Mouse (Mus musculus) kidney, embryonic 15.5 days (tissue): ENCODE data around the gene Mroh8. TPM values are rescaled to one million over a fixed set of nuclear protein-coding genes. Genes with fewer than 3 reads are reported as not detected.
A peak's percentile ranks its signal among the peaks of the same experiment; 100 is the strongest.
"Not testable (repeated sequence)": the region's sequence is repeated elsewhere in the genome, so short reads cannot be mapped to it uniquely, and the experiment has no call there.

Experiments used
- ATAC-seq: fragments of 200-750 bp; cut with Nextera tagmentation; replicated peaks from 2 replicates; pipeline ENCODE4 v1.8.0; 2017; ENCODE audit warnings: moderate TSS enrichment; ENCODE audit not compliant: low FRiP score
- H3K27ac ChIP-seq: fragments of 300-500 bp; sonication (generic); 2 replicates; pipeline ENCODE4 v1.5.1; 2015; ENCODE audit warnings: mild to moderate bottlenecking, inconsistent platforms
- H3K27me3 ChIP-seq: fragments of 300-500 bp; sonication (generic); 2 replicates; pipeline ENCODE4 v1.6.1; 2015; ENCODE audit warnings: inconsistent platforms
- H3K36me3 ChIP-seq: fragments of 300-500 bp; sonication (generic); 2 replicates; pipeline ENCODE4 v1.6.1; 2015; ENCODE audit warnings: inconsistent platforms
- H3K4me1 ChIP-seq: fragments of 300-500 bp; sonication (generic); 2 replicates; pipeline ENCODE4 v1.6.1; 2015; ENCODE audit warnings: inconsistent platforms
- H3K4me2 ChIP-seq: fragments of 300-500 bp; sonication (generic); 2 replicates; pipeline ENCODE4 v1.6.1; 2015; ENCODE audit warnings: moderate library complexity, mild to moderate bottlenecking, inconsistent platforms
- H3K4me3 ChIP-seq: fragments of 300-500 bp; sonication (generic); replicated peaks from 2 replicates; pipeline ENCODE4 v1.5.1; 2015; ENCODE audit warnings: mild to moderate bottlenecking, inconsistent platforms
- H3K9ac ChIP-seq: fragments of 300-500 bp; sonication (generic); 2 replicates; pipeline ENCODE4 v1.6.1; 2015; ENCODE audit warnings: mild to moderate bottlenecking, inconsistent platforms
- H3K9me3 ChIP-seq: fragments of 300-500 bp; sonication (generic); replicated peaks from 2 replicates; pipeline ENCODE4 v1.6.1; 2016; ENCODE audit warnings: inconsistent platforms
- WGBS: fragments of 180-500 bp; shearing (Covaris S2); methylation state at CpG from one replicate; pipeline ENCODE4 v1.1.7; 2015; ENCODE audit warnings: mixed read lengths; 5-methylcytosine and 5-hydroxymethylcytosine counted together
- polyA plus RNA-seq: library from polyadenylated mRNA; unstranded; fragments of >200 nt; fragmentation: Nextera tagmentation; extraction: Ambion mirVana; gene quantifications from 2 replicates; pipeline ENCODE4 v1.2.1, GENCODE M21; 2015

The Mroh8 gene
- polyA plus RNA-seq, 1 experiment from 2014 or later = 0.47 TPM

- no peak for ATAC-seq
- Histone ChIP-seq H3K4me3 (no peak overlapping the region), H3K9ac (no peak overlapping the region), H3K27ac (no peak overlapping the region), H3K27me3 (no peaks in the 10 kb centered on the region), H3K4me1 (peaks cover 23% of the 10 kb centered on the region), H3K4me2 (no peak overlapping the region), H3K9me3 (no peaks in the 10 kb centered on the region), H3K36me3 (peaks cover 67% of the 10 kb centered on the region)
- WGBS = 89% methylated on average over 6 of the region's 6 CpGs
Measured at GRCm38 (mm10) chr2:157283321-157283720, 4.0 kb upstream of the Mroh8 start.

GRCm38 (mm10) chr2:157278717-157279415 lies 483 bp downstream of the Mroh8 start, which contains the start of gene Rpn2:
Gene Rpn2 (plus strand): TSS chr2:157279017.
- H3K36me3 ChIP-seq = peaks cover 25% of the 10 kb centered on the region
- peak within 1 kb of the TSS; percentile 66 for H3K4me2 ChIP-seq
- H3K9ac ChIP-seq = peak within 1 kb of the TSS; percentile 91
- no peaks in the 10 kb centered on the region for H3K9me3 ChIP-seq
- peak within 1 kb of the TSS; percentile 76 for H3K4me3 ChIP-seq
- H3K4me1 ChIP-seq = peaks cover 24% of the 10 kb centered on the region
- H3K27me3 ChIP-seq = no peaks in the 10 kb centered on the region
- H3K27ac ChIP-seq = peak within 1 kb of the TSS; percentile 95
- under 1% methylated on average over 64 of the region's 64 CpGs for WGBS
- ATAC-seq = peak; percentile 100

GRCm38 (mm10) chr2:157263832-157264231 lies 15.5 kb downstream of the Mroh8 start:
- ATAC-seq = no peak
- H3K4me2 ChIP-seq = no peak overlapping the region
- WGBS = 61% methylated on average over 6 of the region's 6 CpGs
- no peaks in the 10 kb centered on the region for H3K4me1 ChIP-seq
- no peaks in the 10 kb centered on the region for H3K9me3 ChIP-seq
- no peak overlapping the region for H3K9ac ChIP-seq
- no peaks in the 10 kb centered on the region for H3K36me3 ChIP-seq
- no peak overlapping the region for H3K4me3 ChIP-seq
- no peaks in the 10 kb centered on the region for H3K27me3 ChIP-seq
- H3K27ac ChIP-seq = no peak overlapping the region

DNA sequence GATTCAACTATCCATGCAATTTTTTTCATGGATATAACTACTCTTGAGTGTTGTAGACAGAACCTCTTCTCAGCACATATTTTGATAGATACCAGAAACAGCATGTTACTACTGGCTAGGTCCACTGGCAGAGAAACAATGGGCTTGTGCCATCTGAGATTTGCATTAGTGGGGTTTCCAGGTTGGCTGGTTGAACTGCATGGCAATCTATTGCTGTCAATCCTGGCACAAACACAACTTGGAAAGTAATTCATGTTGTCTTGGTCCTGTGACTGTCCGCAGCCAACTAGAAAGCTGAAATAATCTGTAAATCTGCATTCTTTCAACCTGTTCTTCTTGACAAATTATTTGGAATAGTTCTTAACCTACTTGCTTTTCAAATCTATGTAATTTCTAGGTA lies 16.2 kb downstream of the Mroh8 start:
- H3K4me2 ChIP-seq = no peak overlapping the region
- no peak for ATAC-seq
- no peak overlapping the region for H3K4me3 ChIP-seq
- no peak overlapping the region for H3K9ac ChIP-seq
- no peaks in the 10 kb centered on the region for H3K36me3 ChIP-seq
- no peaks in the 10 kb centered on the region for H3K27me3 ChIP-seq
- WGBS = 93% methylated on average over 1 of the region's 1 CpGs
- no peaks in the 10 kb centered on the region for H3K4me1 ChIP-seq
- H3K9me3 ChIP-seq = no peaks in the 10 kb centered on the region
- no peak overlapping the region for H3K27ac ChIP-seq

DNA sequence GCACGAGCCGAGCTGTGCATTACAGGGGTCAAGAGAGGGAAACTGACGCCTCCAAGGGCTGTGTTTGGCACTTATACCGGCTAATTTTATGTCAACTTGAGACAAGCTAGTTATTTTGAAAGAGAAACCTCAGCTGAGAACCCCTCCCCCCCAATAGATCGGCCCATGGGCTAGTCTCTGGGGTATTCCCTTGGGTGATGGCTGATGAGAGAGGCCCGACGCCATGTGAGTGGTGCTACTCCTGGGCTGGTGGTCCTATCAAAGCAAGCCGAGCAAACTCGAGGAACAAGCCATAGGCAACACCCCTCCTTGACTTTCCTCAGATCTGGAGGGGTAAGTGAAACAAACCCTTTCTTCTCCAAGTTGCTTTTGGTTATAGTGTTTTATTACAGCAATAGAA lies 16.8 kb downstream of the Mroh8 start:
- Histone ChIP-seq H3K9me3 (no peaks in the 10 kb centered on the region), H3K36me3 (no peaks in the 10 kb centered on the region), H3K4me2 (no peak overlapping the region), H3K9ac (no peak overlapping the region), H3K27ac (no peak overlapping the region), H3K4me3 (no peak overlapping the region), H3K27me3 (no peaks in the 10 kb centered on the region), H3K4me1 (no peaks in the 10 kb centered on the region)
- 41% methylated on average over 9 of the region's 9 CpGs for WGBS
- no peak for ATAC-seq

DNA sequence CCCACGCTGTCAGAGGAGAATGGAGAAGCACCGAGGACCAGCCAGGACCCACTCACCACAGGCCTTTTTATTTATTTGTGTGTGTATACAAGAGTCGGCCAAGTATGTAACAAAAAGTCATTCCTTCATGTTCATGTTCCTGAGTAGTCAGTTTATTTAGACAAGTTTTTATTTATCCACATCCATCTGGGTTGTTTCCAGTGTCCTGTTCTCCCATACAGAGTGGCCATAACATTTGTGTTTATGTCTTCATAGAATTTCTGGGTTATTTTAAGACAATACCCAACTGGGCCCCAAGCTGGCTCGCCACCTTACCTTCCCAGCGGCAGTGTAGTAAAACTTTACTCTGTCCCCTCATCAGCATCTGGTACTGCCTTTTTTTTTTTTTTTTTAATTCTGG lies 17.4 kb downstream of the Mroh8 start:
- Histone ChIP-seq H3K36me3 (no peaks in the 10 kb centered on the region), H3K27me3 (no peaks in the 10 kb centered on the region), H3K27ac (no peak overlapping the region), H3K4me1 (no peaks in the 10 kb centered on the region), H3K4me3 (no peak overlapping the region), H3K4me2 (no peak overlapping the region), H3K9ac (no peak overlapping the region), H3K9me3 (no peaks in the 10 kb centered on the region)
- 80% methylated on average over 5 of the region's 5 CpGs for WGBS
- no peak for ATAC-seq

- H3K9me3 ChIP-seq = no peaks in the 10 kb centered on the region
- H3K4me3 ChIP-seq = no peak overlapping the region
- H3K9ac ChIP-seq = no peak overlapping the region
- no peak overlapping the region for H3K4me2 ChIP-seq
- no peaks in the 10 kb centered on the region for H3K27me3 ChIP-seq
- no peaks in the 10 kb centered on the region for H3K4me1 ChIP-seq
- WGBS = 1% methylated on average over 5 of the region's 5 CpGs
- ATAC-seq = no peak
- no peak overlapping the region for H3K27ac ChIP-seq
- no peaks in the 10 kb centered on the region for H3K36me3 ChIP-seq
Measured at GRCm38 (mm10) chr2:157259720-157260119, 19.6 kb downstream of the Mroh8 start.

- H3K4me1 ChIP-seq = no peaks in the 10 kb centered on the region
- H3K36me3 ChIP-seq = no peaks in the 10 kb centered on the region
- no peak overlapping the region for H3K4me2 ChIP-seq
- no peaks in the 10 kb centered on the region for H3K9me3 ChIP-seq
- H3K4me3 ChIP-seq = no peak overlapping the region
- no peak overlapping the region for H3K9ac ChIP-seq
- H3K27ac ChIP-seq = no peak overlapping the region
- no peaks in the 10 kb centered on the region for H3K27me3 ChIP-seq
- no peak for ATAC-seq
Measured at GRCm38 (mm10) chr2:157248111-157248510, 31.2 kb downstream of the Mroh8 start.

GRCm38 (mm10) chr2:157245603-157246002 lies 33.7 kb downstream of the Mroh8 start:
- no peak overlapping the region for H3K9ac ChIP-seq
- no peak for ATAC-seq
- H3K27ac ChIP-seq = no peak overlapping the region
- 70% methylated on average over 2 of the region's 2 CpGs for WGBS
- no peaks in the 10 kb centered on the region for H3K27me3 ChIP-seq
- H3K4me2 ChIP-seq = no peak overlapping the region
- no peaks in the 10 kb centered on the region for H3K9me3 ChIP-seq
- H3K4me1 ChIP-seq = no peaks in the 10 kb centered on the region
- no peaks in the 10 kb centered on the region for H3K36me3 ChIP-seq
- no peak overlapping the region for H3K4me3 ChIP-seq

DNA sequence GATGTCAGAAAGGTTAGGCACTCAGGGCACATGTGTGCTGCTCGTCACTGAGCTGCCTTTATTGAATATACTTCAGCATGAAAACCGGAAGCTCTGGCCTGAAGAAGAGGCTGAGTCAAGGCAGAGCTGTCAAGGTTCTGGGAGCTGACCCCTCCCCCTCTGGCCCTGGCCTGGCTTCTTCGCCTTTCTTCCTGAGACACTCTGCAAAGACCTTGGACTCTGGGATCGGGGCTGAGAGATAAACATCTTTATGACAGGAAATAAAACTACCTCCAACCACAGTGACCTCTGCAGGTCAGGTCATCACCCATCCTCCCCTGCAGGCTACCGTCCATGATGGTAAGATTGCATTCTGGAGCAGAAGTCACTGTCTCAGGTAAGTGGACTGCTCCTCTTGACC lies 34.3 kb downstream of the Mroh8 start:
- Histone ChIP-seq H3K9me3 (no peaks in the 10 kb centered on the region), H3K27ac (no peak overlapping the region), H3K4me3 (no peak overlapping the region), H3K9ac (no peak overlapping the region), H3K27me3 (no peaks in the 10 kb centered on the region), H3K4me1 (no peaks in the 10 kb centered on the region), H3K36me3 (no peaks in the 10 kb centered on the region), H3K4me2 (no peak overlapping the region)
- ATAC-seq = no peak
- 16% methylated on average over 5 of the region's 5 CpGs for WGBS

GRCm38 (mm10) chr2:157235946-157236345 lies 43.4 kb downstream of the Mroh8 start:
- no peak for ATAC-seq
- no peak overlapping the region for H3K9ac ChIP-seq
- H3K36me3 ChIP-seq = no peaks in the 10 kb centered on the region
- no peaks in the 10 kb centered on the region for H3K9me3 ChIP-seq
- H3K27ac ChIP-seq = no peak overlapping the region
- H3K4me1 ChIP-seq = no peaks in the 10 kb centered on the region
- no peak overlapping the region for H3K4me3 ChIP-seq
- H3K4me2 ChIP-seq = no peak overlapping the region
- H3K27me3 ChIP-seq = 0 out of 2 replicates have a peak, but pooled peaks cover 3% of the 10 kb centered on the region
- 94% methylated on average over 8 of the region's 8 CpGs for WGBS

DNA sequence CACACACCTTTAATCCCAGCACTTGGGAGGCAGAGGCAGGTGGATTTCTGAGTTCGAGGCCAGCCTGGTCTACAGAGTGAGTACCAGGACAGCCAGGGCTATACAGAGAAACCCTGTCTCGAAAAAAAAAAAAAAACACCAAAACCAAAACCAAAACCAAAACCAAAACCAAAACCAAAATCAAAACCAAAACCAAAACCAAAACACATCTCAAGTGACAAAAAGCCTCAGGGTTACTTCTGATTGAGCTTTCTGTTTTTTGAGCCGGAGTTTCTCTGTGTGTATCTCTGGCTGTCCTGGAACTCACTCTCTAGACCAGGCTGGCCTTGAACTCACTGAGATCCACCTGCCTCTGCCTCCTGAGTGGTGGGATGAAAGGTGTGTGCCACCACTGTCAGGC lies 57.4 kb downstream of the Mroh8 start:
- H3K27me3 ChIP-seq, H3K4me2 ChIP-seq, H3K4me3 ChIP-seq, ATAC-seq, H3K27ac ChIP-seq, H3K36me3 ChIP-seq, H3K9ac ChIP-seq, H3K9me3 ChIP-seq, H3K4me1 ChIP-seq: not testable (repeated sequence)
- WGBS = 86% methylated on average over 3 of the region's 3 CpGs

DNA sequence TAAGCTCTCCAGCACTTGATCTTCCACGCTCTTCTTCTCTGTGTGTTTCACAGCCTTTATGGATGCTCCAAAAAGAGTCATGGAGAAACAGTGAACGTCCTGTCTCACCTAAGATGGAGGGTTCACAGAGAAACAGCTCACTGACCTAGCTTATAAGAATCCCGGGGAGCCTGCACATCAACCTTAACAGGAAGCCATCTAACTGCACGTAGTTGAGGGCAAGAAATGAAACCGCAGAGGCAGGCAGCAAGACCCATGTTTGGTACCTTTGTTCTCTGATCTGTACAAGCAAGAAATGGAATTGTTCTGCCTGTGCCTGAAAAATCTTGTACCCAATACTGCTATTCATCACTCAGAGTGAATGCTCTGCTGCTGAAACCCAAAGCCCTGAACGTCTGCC lies 59.2 kb downstream of the Mroh8 start:
- Histone ChIP-seq H3K4me1 (no peaks in the 10 kb centered on the region), H3K27me3 (no peaks in the 10 kb centered on the region), H3K9ac (no peak overlapping the region), H3K9me3 (no peaks in the 10 kb centered on the region), H3K27ac (no peak overlapping the region), H3K4me2 (no peak overlapping the region), H3K36me3 (no peaks in the 10 kb centered on the region), H3K4me3 (no peak overlapping the region)
- 82% methylated on average over 6 of the region's 6 CpGs for WGBS
- ATAC-seq = no peak
